Mouse (Mus musculus) bone marrow, adult 2 months (tissue): ENCODE measurements around the gene Krt10. TPM values are rescaled to one million over a fixed set of nuclear protein-coding genes. Genes with fewer than 3 reads are reported as not detected.

Experiments
- H3K27ac ChIP-seq: fragments of 200-500 bp; 2 replicates; pipeline ENCODE4 v1.5.1; 2012; ENCODE audit warnings: low read depth, mild to moderate bottlenecking, control low read depth, inconsistent platforms, low read length; ENCODE audit not compliant: control insufficient read depth, poor library complexity, insufficient read depth
- H3K4me1 ChIP-seq: fragments of 200-500 bp; 2 replicates; pipeline ENCODE4 v1.6.1; 2011; ENCODE audit warnings: low read length; ENCODE audit not compliant: control insufficient read depth, insufficient read depth
- H3K4me3 ChIP-seq: fragments of 200-500 bp; replicated peaks from 2 replicates; pipeline ENCODE3; 2011; ENCODE audit warnings: mild to moderate bottlenecking, low read depth, low read length, control low read depth; ENCODE audit not compliant: control insufficient read depth
- CTCF ChIP-seq: fragments of 200-500 bp; IDR thresholded peaks from 2 replicates; pipeline ENCODE4 v1.5.1; 2011; ENCODE audit warnings: low read length, control low read depth; ENCODE audit not compliant: control insufficient read depth, insufficient read depth
- POLR2A ChIP-seq: fragments of 200-500 bp; IDR thresholded peaks from 2 replicates; pipeline ENCODE4 v1.6.1; 2011; ENCODE audit warnings: low read depth, mild to moderate bottlenecking, control low read depth, low read length, borderline replicate concordance; ENCODE audit not compliant: control insufficient read depth
- WGBS: fragments of 180-500 bp; shearing (Covaris S2); methylation state at CpG from one replicate; pipeline ENCODE4 v1.1.7; 2018; 5-methylcytosine and 5-hydroxymethylcytosine counted together
- polyA plus RNA-seq: library from polyadenylated mRNA; stranded (reverse); fragments of >200 nt; gene quantifications from 2 replicates; pipeline ENCODE4 v1.2.4, GENCODE M21; 2011; ENCODE audit warnings: low replicate concordance; ENCODE audit not compliant: missing spikeins, insufficient read depth, insufficient read length

The Krt10 gene
- polyA plus RNA-seq, 1 experiment = not detected

- TF ChIP-seq POLR2A = no peak
- no peak for TF ChIP-seq CTCF
- H3K4me3 ChIP-seq = no peak overlapping the region
- WGBS = 86% methylated on average over 18 of the region's 18 CpGs
- no peaks in the 10 kb centered on the region for H3K4me1 ChIP-seq
- no peak overlapping the region for H3K27ac ChIP-seq
These were observed 503 bp downstream of the Krt10 start for GRCm38 (mm10) chr11:99388661-99389060.

- Histone ChIP-seq H3K27ac (peak overlapping the region; percentile 52), H3K4me3 (peak overlapping the region; percentile 59), H3K4me1 (no peaks in the 10 kb centered on the region)
- WGBS = 4% methylated on average over 71 of the region's 71 CpGs
- TF ChIP-seq POLR2A (no peak), CTCF (no peak)
These were observed 3.1 kb downstream of the Krt10 start for GRCm38 (mm10) chr11:99385813-99386721.

GRCm38 (mm10) chr11:99379568-99379967 is 9.6 kb downstream of the Krt10 start:
- Histone ChIP-seq H3K4me1 (no peaks in the 10 kb centered on the region), H3K27ac (no peak overlapping the region), H3K4me3 (no peak overlapping the region)
- TF ChIP-seq CTCF (peak; percentile 81), POLR2A (no peak)
- WGBS = 9% methylated on average over 5 of the region's 5 CpGs

- 73% methylated on average over 13 of the region's 13 CpGs for WGBS
- no peak within 1 kb of the TSS for H3K4me3 ChIP-seq
- TF ChIP-seq CTCF = no peak
- TF ChIP-seq POLR2A = no peak
These were observed 14.4 kb downstream of the Krt10 start, which contains the start of gene Krt28 for GRCm38 (mm10) chr11:99374803-99375202. Gene Krt28, minus strand, starts transcription at chr11:99374903.

GRCm38 (mm10) chr11:99369853-99370451 is 19.2 kb downstream of the Krt10 start:
- no peak overlapping the region for H3K27ac ChIP-seq
- no peak overlapping the region for H3K4me3 ChIP-seq
- TF ChIP-seq CTCF (no peak), POLR2A (no peak)
- WGBS = 55% methylated on average over 8 of the region's 8 CpGs
- H3K4me1 ChIP-seq = no peaks in the 10 kb centered on the region

More at GRCm38 (mm10) chr11:99374803-99375202, 14.4 kb downstream of the Krt10 start, which contains the start of gene Krt28:
- Histone ChIP-seq H3K27ac (no peak within 1 kb of the TSS), H3K4me1 (no peaks in the 10 kb centered on the region)

GRCm38 (mm10) chr11:99369229-99369628 is 19.9 kb downstream of the Krt10 start:
- H3K27ac ChIP-seq = no peak overlapping the region
- H3K4me1 ChIP-seq = no peaks in the 10 kb centered on the region
- 21% methylated on average over 3 of the region's 3 CpGs for WGBS
- H3K4me3 ChIP-seq = no peak overlapping the region
- no peak for TF ChIP-seq POLR2A
- no peak for TF ChIP-seq CTCF

- Histone ChIP-seq H3K4me1 (no peaks in the 10 kb centered on the region), H3K27ac (no peak overlapping the region), H3K4me3 (no peak overlapping the region)
- WGBS = 37% methylated on average over 10 of the region's 10 CpGs
- no peak for TF ChIP-seq POLR2A
- no peak for TF ChIP-seq CTCF
These were observed 22.4 kb downstream of the Krt10 start for GRCm38 (mm10) chr11:99366791-99367190.

GRCm38 (mm10) chr11:99364412-99364811 is 24.8 kb downstream of the Krt10 start:
- Histone ChIP-seq H3K4me1 (no peaks in the 10 kb centered on the region), H3K4me3 (no peak overlapping the region), H3K27ac (no peak overlapping the region)
- 19% methylated on average over 9 of the region's 9 CpGs for WGBS
- TF ChIP-seq POLR2A = no peak
- TF ChIP-seq CTCF = peak; percentile 21; the same call in 1 of the 2 replicates

- H3K4me3 ChIP-seq = no peak overlapping the region
- 31% methylated on average over 8 of the region's 8 CpGs for WGBS
- no peaks in the 10 kb centered on the region for H3K4me1 ChIP-seq
- H3K27ac ChIP-seq = no peak overlapping the region
- TF ChIP-seq CTCF = no peak
- TF ChIP-seq POLR2A = no peak
These were observed 27.7 kb downstream of the Krt10 start for GRCm38 (mm10) chr11:99361423-99361822.
